Mouse (Mus musculus) forebrain, embryonic 16.5 days (tissue): ENCODE measurements at regions not wholly inside any gene's neighbourhood (a gene's known extent, or its start where the extent isn't known, plus 50 kb on each side); places are given as distances from the start of the nearest gene placed in this dataset.

Experiments used
- ATAC-seq: fragments of 200-750 bp; cut with Nextera tagmentation; 2 replicates; pipeline ENCODE4 v1.8.0; 2017; ENCODE audit warnings: mild to moderate bottlenecking, moderate library complexity
- H3K27ac ChIP-seq: fragments of 300-500 bp; sonication (generic); 2 replicates; pipeline ENCODE4 v1.5.1; 2014; ENCODE audit warnings: low read length, control low read depth
- H3K27me3 ChIP-seq: fragments of 300-500 bp; sonication (generic); replicated peaks from 2 replicates; pipeline ENCODE4 v1.6.1; 2014; ENCODE audit warnings: low read length; ENCODE audit not compliant: control insufficient read depth, insufficient read depth
- H3K36me3 ChIP-seq: fragments of 300-500 bp; sonication (generic); 2 replicates; pipeline ENCODE4 v1.6.1; 2014; ENCODE audit not compliant: control insufficient read depth, insufficient read depth
- H3K4me1 ChIP-seq: fragments of 300-500 bp; sonication (generic); replicated peaks from 2 replicates; pipeline ENCODE4 v1.6.1; 2014; ENCODE audit warnings: low read length; ENCODE audit not compliant: control insufficient read depth, insufficient read depth
- H3K4me2 ChIP-seq: fragments of 300-500 bp; sonication (generic); 2 replicates; pipeline ENCODE4 v1.6.1; 2014; ENCODE audit warnings: mild to moderate bottlenecking, low read length, control low read depth
- H3K4me3 ChIP-seq: fragments of 300-500 bp; sonication (generic); replicated peaks from 2 replicates; pipeline ENCODE4 v1.5.1; 2014; ENCODE audit warnings: mild to moderate bottlenecking, low read length, control low read depth
- H3K9ac ChIP-seq: fragments of 300-500 bp; sonication (generic); replicated peaks from 2 replicates; pipeline ENCODE4 v1.6.1; 2014; ENCODE audit warnings: low read depth, low read length, control low read depth
- H3K9me3 ChIP-seq: fragments of 300-500 bp; sonication (generic); 2 replicates; pipeline ENCODE4 v1.6.1; 2016; ENCODE audit warnings: low read length; ENCODE audit not compliant: control insufficient read depth
- WGBS: fragments of 180-500 bp; shearing (Covaris S2); extraction: QIAGEN DNeasy Blood & Tissue Kit; methylation state at CpG from one replicate; pipeline ENCODE4 v1.1.7; 2014; 5-methylcytosine and 5-hydroxymethylcytosine counted together

DNA sequence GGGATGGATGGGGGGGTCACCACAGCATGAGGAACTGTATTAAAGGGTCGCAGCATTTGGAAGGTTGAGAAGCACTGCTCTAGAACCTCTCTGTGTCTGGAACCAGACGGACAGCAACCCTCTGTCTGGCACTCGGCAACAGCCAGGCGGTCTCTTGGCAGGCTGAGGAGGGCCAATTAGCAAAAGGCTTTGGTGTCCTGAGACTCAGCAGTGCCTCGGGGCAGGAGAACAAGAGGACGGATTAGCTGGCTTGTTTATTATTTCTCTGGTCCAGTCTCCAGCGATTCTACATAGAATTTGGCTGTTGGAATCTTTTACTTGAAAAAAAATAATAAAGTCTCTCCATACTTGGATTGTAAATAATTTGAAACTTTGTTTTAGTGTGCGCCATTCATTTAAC is 450.4 kb downstream of the Fam19a5 start:
- 0 out of 2 replicates have a peak, but pooled peaks cover 2% of the 10 kb centered on the region for H3K4me1 ChIP-seq
- H3K27ac ChIP-seq, result no peak overlapping the region
- no peak overlapping the region for H3K9ac ChIP-seq
- no peak overlapping the region for H3K4me2 ChIP-seq
- no peaks in the 10 kb centered on the region for H3K36me3 ChIP-seq
- no peak for ATAC-seq
- no peak overlapping the region for H3K4me3 ChIP-seq
- no peaks in the 10 kb centered on the region for H3K9me3 ChIP-seq
- H3K27me3 ChIP-seq, result no peaks in the 10 kb centered on the region
- WGBS, result 24% methylated on average over 8 of the region's 8 CpGs

DNA sequence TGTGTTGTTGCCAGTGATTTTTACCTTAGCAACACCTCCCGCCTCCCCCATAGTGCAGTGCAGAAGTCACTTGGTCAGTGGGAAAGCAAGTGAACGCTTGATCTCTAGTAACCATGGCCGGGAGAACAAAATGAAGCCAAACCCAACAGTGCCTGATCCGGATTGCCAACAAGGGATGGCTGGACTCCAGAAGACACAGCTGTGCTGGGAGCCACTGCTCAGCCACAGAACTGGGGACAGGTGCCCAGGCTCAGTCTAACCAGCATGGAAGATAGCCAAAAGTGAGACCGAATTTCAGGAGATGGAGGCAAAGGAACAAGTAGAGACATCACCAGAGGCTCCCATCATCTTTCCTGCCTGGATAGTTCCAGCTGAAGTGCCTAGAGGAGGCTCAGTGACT is 473.0 kb downstream of the Fam19a5 start:
- WGBS, result 68% methylated on average over 5 of the region's 5 CpGs
- ATAC-seq, result no peak

DNA sequence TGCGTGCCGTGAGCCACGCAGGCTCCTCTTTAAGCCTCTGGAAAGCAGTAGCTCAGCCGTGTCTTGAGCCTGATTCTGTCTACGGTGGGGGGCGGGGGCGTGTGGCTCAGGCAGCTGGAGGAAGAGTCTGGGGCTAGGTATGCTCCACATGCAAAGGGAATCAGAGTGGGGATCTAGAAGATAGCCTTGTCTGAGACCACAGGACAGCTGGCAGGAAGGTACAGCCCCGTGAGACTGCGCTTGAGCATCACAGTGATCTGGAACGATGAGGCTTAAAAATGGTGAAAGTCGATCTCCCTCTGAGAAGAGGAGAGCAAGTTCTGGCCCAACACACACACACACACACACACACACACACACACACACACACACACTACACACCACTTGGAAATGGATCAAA is 488.7 kb downstream of the Fam19a5 start:
- Histone ChIP-seq H3K36me3 (no peaks in the 10 kb centered on the region), H3K27ac (no peak overlapping the region), H3K9ac (no peak overlapping the region), H3K9me3 (no peaks in the 10 kb centered on the region), H3K4me3 (no peak overlapping the region), H3K4me1 (peaks cover 14% of the 10 kb centered on the region), H3K27me3 (no peaks in the 10 kb centered on the region), H3K4me2 (no peak overlapping the region)
- 86% methylated on average over 11 of the region's 11 CpGs for WGBS
- no peak for ATAC-seq

More for the DNA sequence above, 473.0 kb downstream of the Fam19a5 start:
- Histone ChIP-seq H3K27ac (no peak overlapping the region), H3K9me3 (no peaks in the 10 kb centered on the region), H3K36me3 (no peaks in the 10 kb centered on the region), H3K27me3 (no peaks in the 10 kb centered on the region), H3K9ac (no peak overlapping the region), H3K4me1 (no peaks in the 10 kb centered on the region), H3K4me2 (no peak overlapping the region), H3K4me3 (no peak overlapping the region)

DNA sequence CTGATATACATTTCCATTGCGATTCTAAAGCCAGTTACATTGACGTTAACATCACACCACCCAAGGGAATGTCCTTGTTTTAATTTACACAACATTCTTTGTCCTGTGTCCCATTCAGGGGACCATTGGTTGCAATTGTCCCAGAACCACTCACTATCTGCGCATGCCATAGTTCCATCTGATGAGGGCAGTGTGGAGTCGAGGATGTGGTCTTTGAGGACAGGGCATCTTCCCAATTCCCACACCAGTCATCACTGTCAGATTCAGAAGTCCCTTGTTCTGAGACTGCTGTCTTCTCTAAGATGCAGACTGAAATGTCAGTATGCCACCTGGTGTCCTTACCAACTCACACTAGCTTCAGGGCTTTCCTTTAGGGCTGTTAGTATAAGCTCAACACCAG is 489.6 kb downstream of the Fam19a5 start:
- Histone ChIP-seq H3K9me3 (no peaks in the 10 kb centered on the region), H3K4me1 (peaks cover 14% of the 10 kb centered on the region), H3K27ac (no peak overlapping the region), H3K36me3 (no peaks in the 10 kb centered on the region), H3K4me2 (no peak overlapping the region), H3K4me3 (no peak overlapping the region), H3K27me3 (no peaks in the 10 kb centered on the region), H3K9ac (no peak overlapping the region)
- ATAC-seq, result no peak
- WGBS, result 73% methylated on average over 4 of the region's 4 CpGs

DNA sequence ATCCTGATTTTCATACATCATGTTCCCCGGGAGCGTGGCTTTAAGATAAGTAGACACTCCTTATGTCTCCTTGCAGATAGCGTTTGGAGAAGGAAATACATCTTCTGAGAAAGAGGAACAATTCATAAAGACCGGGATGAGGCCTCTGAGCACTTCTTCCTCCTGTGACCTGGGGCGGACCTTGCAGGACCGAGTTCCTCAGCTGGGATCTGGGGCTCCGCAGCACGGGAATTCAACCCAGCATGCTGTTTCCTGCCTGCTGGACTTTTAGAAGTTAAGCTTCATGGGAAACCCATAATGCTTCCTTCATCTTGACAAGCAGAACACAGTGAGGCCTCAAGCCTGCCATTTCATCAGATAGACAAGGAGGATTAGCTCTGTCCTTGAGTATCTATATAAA is 491.4 kb downstream of the Fam19a5 start:
- WGBS, result 89% methylated on average over 8 of the region's 8 CpGs
- Histone ChIP-seq H3K27ac (no peak overlapping the region), H3K4me2 (no peak overlapping the region), H3K4me3 (no peak overlapping the region), H3K9ac (no peak overlapping the region), H3K9me3 (no peaks in the 10 kb centered on the region), H3K4me1 (peaks cover 14% of the 10 kb centered on the region), H3K36me3 (no peaks in the 10 kb centered on the region), H3K27me3 (no peaks in the 10 kb centered on the region)
- ATAC-seq, result no peak

DNA sequence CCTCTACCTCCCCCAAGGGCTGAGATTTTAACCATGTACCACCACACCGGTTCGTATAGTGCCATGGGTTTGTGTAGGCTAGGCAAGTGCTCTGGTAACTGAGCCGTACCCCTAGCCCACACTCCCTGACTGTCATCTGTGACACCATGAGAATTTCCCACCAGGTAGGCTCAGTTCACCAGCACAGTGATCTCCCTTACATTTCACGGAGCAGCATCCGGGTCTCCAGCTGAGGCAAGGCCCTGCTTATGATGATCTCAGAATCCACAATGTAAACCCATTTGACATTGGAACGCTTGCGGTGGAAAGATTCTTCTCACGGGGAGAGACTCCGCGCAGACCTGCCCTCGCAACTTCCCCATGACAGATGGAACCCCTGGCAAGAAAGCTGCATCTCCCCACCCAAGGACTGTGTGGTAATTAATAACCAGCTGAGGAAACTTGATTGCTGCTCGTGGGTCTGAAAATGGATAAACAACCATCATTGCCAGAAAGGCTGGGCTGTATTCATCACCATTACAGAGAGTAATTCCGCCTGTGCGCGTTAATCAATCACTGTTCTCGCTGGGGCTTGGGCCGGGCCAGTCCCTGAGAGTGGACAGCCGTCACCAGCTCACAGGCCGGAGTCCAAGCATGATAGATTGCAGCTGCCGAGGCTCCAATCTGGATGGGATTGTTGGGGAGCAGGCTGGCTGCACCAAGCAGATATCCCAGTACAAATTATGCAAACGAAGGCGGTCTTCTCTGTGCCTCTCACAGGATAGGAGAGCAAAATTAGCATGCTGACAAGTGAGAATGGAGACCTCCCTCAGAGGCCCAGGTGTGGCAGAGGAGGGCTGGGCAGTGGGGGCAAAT is 492.3 kb downstream of the Fam19a5 start:
- 53% methylated on average over 22 of the region's 22 CpGs for WGBS
- Histone ChIP-seq H3K4me3 (no peak overlapping the region), H3K27ac (no peak overlapping the region), H3K27me3 (no peaks in the 10 kb centered on the region), H3K4me1 (peaks cover 14% of the 10 kb centered on the region), H3K4me2 (no peak overlapping the region), H3K9ac (no peak overlapping the region), H3K36me3 (no peaks in the 10 kb centered on the region), H3K9me3 (no peaks in the 10 kb centered on the region)
- peak; percentile 49 for ATAC-seq

DNA sequence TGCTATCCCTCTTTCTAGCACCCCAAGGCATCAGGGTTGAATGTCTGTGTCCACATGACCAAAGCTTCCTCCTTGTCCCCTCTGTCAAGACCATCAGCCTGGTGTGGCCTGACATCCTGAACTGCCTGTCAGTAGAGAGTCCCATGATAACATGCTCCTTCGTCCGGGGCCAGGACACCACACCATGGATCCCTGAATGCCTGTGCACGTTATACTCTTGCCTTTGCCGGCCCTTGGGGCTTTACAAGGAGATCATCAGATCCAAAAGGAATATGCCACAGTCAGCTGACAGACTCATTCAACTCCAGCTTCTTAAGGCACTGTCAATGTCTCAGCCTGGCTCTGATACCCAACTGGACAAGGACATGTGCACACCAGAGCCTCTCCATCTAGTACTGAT is 493.5 kb downstream of the Fam19a5 start:
- H3K27ac ChIP-seq, result no peak overlapping the region
- H3K9ac ChIP-seq, result no peak overlapping the region
- no peaks in the 10 kb centered on the region for H3K9me3 ChIP-seq
- H3K4me1 ChIP-seq, result peaks cover 14% of the 10 kb centered on the region
- no peak overlapping the region for H3K4me3 ChIP-seq
- no peaks in the 10 kb centered on the region for H3K27me3 ChIP-seq
- ATAC-seq, result no peak
- 92% methylated on average over 4 of the region's 4 CpGs for WGBS
- H3K4me2 ChIP-seq, result no peak overlapping the region
- H3K36me3 ChIP-seq, result no peaks in the 10 kb centered on the region

DNA sequence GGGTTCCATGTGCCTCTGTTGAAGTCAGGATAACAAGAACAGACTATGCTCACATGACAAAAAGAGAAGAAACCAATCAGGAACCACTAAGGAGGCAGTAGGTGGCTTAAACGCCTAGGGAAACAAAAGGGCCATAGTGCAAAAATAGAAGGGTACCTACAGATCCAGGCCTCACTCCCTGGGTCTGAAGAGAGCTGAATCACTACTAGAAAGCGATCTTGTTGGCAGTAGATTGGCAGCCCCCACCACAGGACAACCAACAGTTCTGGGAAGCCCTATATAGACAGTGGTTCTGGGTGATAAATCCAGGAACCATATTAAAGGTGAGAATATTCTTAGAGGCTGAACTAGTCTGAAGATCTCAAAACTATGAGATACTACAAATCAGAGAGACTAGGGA is 498.7 kb downstream of the Fam19a5 start:
- H3K27ac ChIP-seq, result no peak overlapping the region
- no peak overlapping the region for H3K4me2 ChIP-seq
- H3K4me1 ChIP-seq, result no peaks in the 10 kb centered on the region
- no peaks in the 10 kb centered on the region; the same call in 1 of the 2 replicates for H3K9me3 ChIP-seq
- ATAC-seq, result no peak
- H3K4me3 ChIP-seq, result no peak overlapping the region
- no peak overlapping the region for H3K9ac ChIP-seq
- no peaks in the 10 kb centered on the region for H3K27me3 ChIP-seq
- H3K36me3 ChIP-seq, result no peaks in the 10 kb centered on the region
- WGBS, result 75% methylated on average over 2 of the region's 2 CpGs

DNA sequence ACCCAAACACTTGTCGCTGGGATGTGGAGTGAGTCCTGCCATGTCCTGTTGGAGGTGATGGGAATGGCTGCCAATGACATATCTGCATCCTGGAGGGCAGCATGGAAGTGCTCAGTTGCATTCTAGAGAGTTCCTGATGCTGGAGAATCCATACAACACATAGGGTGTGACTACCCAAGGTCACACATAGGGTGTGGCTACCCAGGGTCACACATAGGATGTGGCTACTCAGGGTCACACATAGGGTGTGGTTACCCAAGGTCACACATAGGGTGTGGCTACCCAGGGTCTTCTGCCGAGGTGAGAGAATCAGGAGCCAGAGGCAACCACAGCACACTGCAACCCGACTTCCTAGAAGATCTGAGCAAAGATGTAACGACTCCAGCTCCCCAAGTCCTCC is 514.0 kb downstream of the Fam19a5 start:
- Histone ChIP-seq H3K27ac (no peak overlapping the region), H3K36me3 (no peaks in the 10 kb centered on the region), H3K4me1 (no peaks in the 10 kb centered on the region), H3K9me3 (no peaks in the 10 kb centered on the region), H3K4me3 (no peak overlapping the region), H3K27me3 (no peaks in the 10 kb centered on the region), H3K4me2 (no peak overlapping the region), H3K9ac (no peak overlapping the region)
- ATAC-seq, result no peak
- 73% methylated on average over 4 of the region's 4 CpGs for WGBS

DNA sequence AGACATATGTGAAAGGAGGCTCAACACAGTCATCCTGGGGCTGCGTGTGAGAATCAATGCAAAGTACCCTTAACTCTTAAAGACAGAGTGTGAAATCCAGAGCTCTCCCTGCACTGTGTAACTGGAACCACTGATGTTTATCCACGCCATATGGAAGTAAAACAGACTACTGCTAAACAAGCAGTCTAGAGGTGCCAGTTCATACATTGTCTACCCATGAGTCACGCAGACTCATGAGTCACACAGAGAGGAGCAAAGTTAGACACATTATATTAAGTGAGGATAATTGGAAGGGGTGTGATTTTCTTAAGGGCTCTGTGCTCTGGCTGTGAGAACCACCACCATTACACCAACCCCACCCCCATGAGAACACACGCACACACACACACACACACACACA is 516.8 kb downstream of the Fam19a5 start:
- no peak overlapping the region for H3K4me2 ChIP-seq
- H3K9ac ChIP-seq, result no peak overlapping the region
- H3K4me3 ChIP-seq, result no peak overlapping the region
- no peaks in the 10 kb centered on the region for H3K4me1 ChIP-seq
- no peaks in the 10 kb centered on the region for H3K27me3 ChIP-seq
- WGBS, result 80% methylated on average over 4 of the region's 4 CpGs
- H3K27ac ChIP-seq, result no peak overlapping the region
- no peaks in the 10 kb centered on the region for H3K9me3 ChIP-seq
- ATAC-seq, result no peak
- H3K36me3 ChIP-seq, result no peaks in the 10 kb centered on the region
